Comparison of ENCODE assay signal across 8 mouse cellular contexts in genomic region chr19:60437566-60438241, GRCm38 (mm10). TPM values are rescaled to one million over a fixed set of nuclear protein-coding genes. Genes with fewer than 3 reads are reported as not detected.
DNase-seq lines count a peak whose midpoint lies in the region; TF ChIP-seq lines count a peak whose summit lies in the region.

No protein-coding gene starts in this region.

- TF ChIP-seq POLR2A in cortical plate, adult 2 months (IDR thresholded peaks at IDR 0.05; ENCODE audit: extremely low read depth, insufficient read depth, low read length) = no peak
- TF ChIP-seq POLR2A in myocyte (IDR thresholded peaks at IDR 0.05; ENCODE audit: insufficient read length, low read depth) = no peak

- no peak overlapping the region for H3ac ChIP-seq in myocyte (ENCODE audit: control insufficient read depth, insufficient read length)

- no peaks in the 10 kb centered on the region for H3K79me2 ChIP-seq in myocyte (ENCODE audit: control insufficient read depth, insufficient read depth)

- TF ChIP-seq CTCF in cortical plate, adult 2 months (IDR thresholded peaks at IDR 0.05; ENCODE audit: extremely low read depth, insufficient read depth, low read length) = peak; percentile 59

- no peaks in the 10 kb centered on the region for H3K9me3 ChIP-seq in heart, embryonic 10.5 days

- 50% methylated on average over 6 of the region's 6 CpGs for WGBS in heart, embryonic 10.5 days
- WGBS in large intestine, adult 2 months = 49% methylated on average over 6 of the region's 6 CpGs

- H3K27ac ChIP-seq in heart, embryonic 10.5 days = no peak overlapping the region
- H3K27ac ChIP-seq in cortical plate, adult 2 months (ENCODE audit: insufficient read depth, low read length) = no peak overlapping the region

- no peaks in the 10 kb centered on the region for H3K4me1 ChIP-seq in heart, embryonic 10.5 days
- H3K4me1 ChIP-seq in cortical plate, adult 2 months (ENCODE audit: control insufficient read depth, insufficient read depth, low read length) = no peaks in the 10 kb centered on the region

- H3K36me3 ChIP-seq in heart, embryonic 10.5 days = no peaks in the 10 kb centered on the region
- no peaks in the 10 kb centered on the region for H3K36me3 ChIP-seq in myocyte (ENCODE audit: control insufficient read depth, insufficient read depth)

- no peaks in the 10 kb centered on the region for H3K27me3 ChIP-seq in heart, embryonic 10.5 days (ENCODE audit: insufficient read depth, poor library complexity, severe bottlenecking)
- no peaks in the 10 kb centered on the region for H3K27me3 ChIP-seq in myocyte (ENCODE audit: control insufficient read depth, insufficient read depth, insufficient read length)

- DNase-seq in heart, adult 11 months = peak; percentile 78
- no peak for DNase-seq in heart, embryonic 10.5 days (ENCODE audit: low spot score)
- DNase-seq in thymus, postnatal 0 days (ENCODE audit: low spot score) = peak; percentile 24
- DNase-seq in thymus, adult 18-20 months = no peak
- DNase-seq in large intestine, adult 2 months (ENCODE audit: low read depth, low spot score) = peak; percentile 0
- no peak for DNase-seq in gastrocnemius, postnatal 4 days (ENCODE audit: low spot score in 2 of 2)

- no peak overlapping the region for H3K4me3 ChIP-seq in heart, embryonic 10.5 days
- H3K4me3 ChIP-seq in cortical plate, adult 2 months (ENCODE audit: insufficient read depth, low read length) = no peak overlapping the region
- no peak overlapping the region for H3K4me3 ChIP-seq in myocyte

- H3K4me2 ChIP-seq in myocyte (ENCODE audit: low read depth) = peak overlapping the region; percentile 51

TF ChIP-seq in myocyte, 11 proteins besides CTCF, POLR2A, EP300 and RAD21:
- no peak for TF ChIP-seq MYOD1 (IDR thresholded peaks at IDR 0.05; ENCODE audit: control insufficient read depth in 1 of 3, insufficient read length in 2 of 3, low read depth in 2 of 3)
- no peak for TF ChIP-seq MAX (IDR thresholded peaks at IDR 0.05; ENCODE audit: low read depth)
- no peak for TF ChIP-seq POLR2AphosphoS2 (IDR thresholded peaks at IDR 0.05; ENCODE audit: insufficient read length, low read depth)
- TF ChIP-seq SRF (IDR thresholded peaks at IDR 0.05; ENCODE audit: control insufficient read depth, insufficient read length, low read depth) = no peak
- TF ChIP-seq CEBPB (IDR thresholded peaks at IDR 0.05; ENCODE audit: insufficient read depth, poor library complexity, severe bottlenecking) = no peak
- TF ChIP-seq E2F4 (IDR thresholded peaks at IDR 0.05; ENCODE audit: insufficient read depth) = no peak
- TF ChIP-seq MYOG (IDR thresholded peaks at IDR 0.05; ENCODE audit: control insufficient read depth in 1 of 3, insufficient read depth in 1 of 3, insufficient read length in 2 of 3, low read depth in 2 of 3) = no peak
TF ChIP-seq in myocyte: peak in this region for 0.

RNA-seq across cellular contexts. Expression of gene Prlhr, which starts 30.4 kb away (rescaled TPM):
- polyA plus RNA-seq in heart, embryonic 10.5 days (2016; fragmentation: Nextera tagmentation; extraction: Ambion mirVana) = not detected in 2 replicates
- not detected in 2 replicates for polyA plus RNA-seq in thymus, postnatal 0 days (2015; fragmentation: Nextera tagmentation; extraction: Ambion mirVana)
- polyA plus RNA-seq in cortical plate, adult 2 months (2012; rRNA removed) = 0.06 TPM in 1 of 2 replicates, not detected in the other
- polyA plus RNA-seq in large intestine, adult 2 months (2012; rRNA removed) = not detected in 2 replicates
- not detected for polyA plus RNA-seq in myocyte (2012; fragmentation: generic; extraction: Trizol)
- total RNA-seq in gastrocnemius, postnatal 4 days (2021) = not detected

Comparison
In these comparisons a context has a peak if more than half of its experiments do, and no peak if none do; other contexts are left out.
1. DNase-seq: peak in heart, adult 11 months (single experiment), thymus, postnatal 0 days (single experiment) and large intestine, adult 2 months (single experiment); none in heart, embryonic 10.5 days (single experiment), thymus, adult 18-20 months (0 of 2) and gastrocnemius, postnatal 4 days (0 of 2).